Mouse (Mus musculus) myocyte (in vitro differentiated cells): ENCODE data around the gene Smarcc2.

Experiments
- CEBPB ChIP-seq: IDR thresholded peaks from 2 replicates; pipeline ENCODE4 v1.6.1; 2011; ENCODE audit warnings: mild to moderate bottlenecking, moderate library complexity; ENCODE audit not compliant: poor library complexity, insufficient read depth, severe bottlenecking
- POLR2A ChIP-seq: IDR thresholded peaks from one replicate; pipeline ENCODE4 v1.6.1; 2011; ENCODE audit warnings: low read depth, mild to moderate bottlenecking, control low read depth, moderate library complexity; ENCODE audit not compliant: insufficient read length
- REST ChIP-seq: IDR thresholded peaks from one replicate; pipeline ENCODE4 v1.6.1; 2011; ENCODE audit warnings: mild to moderate bottlenecking, control low read depth, moderate library complexity; ENCODE audit not compliant: insufficient read depth, insufficient read length

- TF ChIP-seq POLR2A (peak; percentile 98), CEBPB (no peak), REST (peak; percentile 41)
Measured at GRCm38 (mm10) chr10:128493695-128494666, 34.9 kb downstream of the Smarcc2 start, which contains the start of gene Myl6.
